Mouse (Mus musculus) activated CD4-positive, CD25-positive, alpha-beta regulatory T cell, adult 4 months (primary cell): ENCODE measurements around the gene Olfr506. TPM values are rescaled to one million over a fixed set of nuclear protein-coding genes. Genes with fewer than 3 reads are reported as not detected.
"Not testable (repeated sequence)": the region's sequence is repeated elsewhere in the genome, so short reads cannot be mapped to it uniquely, and the experiment has no call there.

ENCODE experiments used
- ATAC-seq: one replicate; pipeline ENCODE4 v1.8.0; 2017
- polyA plus RNA-seq, 2 experiments: library from polyadenylated mRNA; unstranded; fragments of 100-300 nt; shearing (Covaris generic); gene quantifications; one replicate each; pipeline ENCODE4 v1.2.1; 2017

Olfr506 gene
- polyA plus RNA-seq: not detected

DNA sequence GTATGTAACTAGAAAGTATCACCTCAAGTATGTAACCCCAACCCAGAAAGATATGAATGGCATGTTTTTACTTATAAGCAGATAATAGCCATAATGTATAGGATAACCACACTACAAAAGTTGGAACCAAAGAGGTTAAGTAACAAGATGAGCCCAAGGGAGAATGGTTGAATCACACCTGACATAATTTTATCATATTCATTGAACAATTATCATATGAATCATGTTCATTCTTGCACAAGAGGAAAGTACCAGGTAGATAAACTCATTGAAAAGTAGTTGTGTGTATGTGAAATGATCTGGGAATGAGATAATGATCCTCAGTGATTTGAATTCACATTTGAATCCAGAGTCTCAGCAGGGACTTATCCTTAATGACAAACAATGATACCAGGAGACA, at the start of gene Olfr506:
Olfr506 (plus strand) TSS at position 301 of the 400 bp plus-strand sequence.
- ATAC-seq: no peak

- ATAC-seq: no peak
These were observed 44.9 kb upstream of the Olfr506 start, which contains the start of gene Olfr504 for GRCm38 (mm10) chr7:108565693-108566092. Gene Olfr504 (minus strand): TSS chr7:108565793.

DNA sequence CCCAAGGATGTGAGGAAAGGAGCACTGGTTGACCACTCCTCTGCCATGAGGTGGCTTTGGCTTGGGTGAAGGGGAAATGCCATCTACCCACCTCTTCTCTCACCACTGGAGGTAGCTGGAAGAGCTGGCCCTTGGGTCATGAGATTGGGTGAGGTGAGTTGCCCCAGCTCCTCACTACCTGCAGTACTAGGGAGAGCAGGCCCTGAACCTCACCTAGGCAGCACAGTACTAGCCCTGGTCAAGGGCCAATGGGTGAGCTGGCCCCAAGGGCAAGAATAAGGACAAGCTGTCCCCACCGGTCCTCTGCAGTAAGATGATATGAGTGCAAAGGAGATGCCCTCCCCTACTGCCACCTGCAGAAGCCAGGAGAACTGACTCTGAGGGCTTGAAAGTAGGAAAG, 20.8 kb upstream of the Olfr506 start:
- no peak for ATAC-seq

- ATAC-seq: not testable (repeated sequence)
These were observed 8.7 kb upstream of the Olfr506 start for GRCm38 (mm10) chr7:108601916-108602315.

DNA sequence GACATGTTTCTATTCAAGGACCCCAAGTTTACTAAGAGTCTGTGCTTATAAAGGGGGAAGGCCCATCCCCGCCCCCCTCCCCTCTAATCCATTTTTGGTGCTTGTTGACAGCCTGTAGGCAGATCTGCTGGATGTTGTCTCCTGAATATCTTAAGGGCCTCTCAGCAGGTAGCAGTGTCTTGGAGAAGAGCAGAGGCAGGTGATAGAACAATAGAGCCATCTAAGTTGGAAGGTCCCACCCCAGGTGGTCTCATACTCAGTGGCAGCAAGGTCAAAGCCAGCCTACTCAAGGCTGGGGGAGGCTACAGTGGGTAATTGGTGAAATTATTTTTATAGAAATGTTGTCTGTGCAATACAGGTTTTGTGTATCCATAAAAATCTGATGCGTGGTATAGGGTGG, 3.5 kb downstream of the Olfr506 start:
- no peak for ATAC-seq

DNA sequence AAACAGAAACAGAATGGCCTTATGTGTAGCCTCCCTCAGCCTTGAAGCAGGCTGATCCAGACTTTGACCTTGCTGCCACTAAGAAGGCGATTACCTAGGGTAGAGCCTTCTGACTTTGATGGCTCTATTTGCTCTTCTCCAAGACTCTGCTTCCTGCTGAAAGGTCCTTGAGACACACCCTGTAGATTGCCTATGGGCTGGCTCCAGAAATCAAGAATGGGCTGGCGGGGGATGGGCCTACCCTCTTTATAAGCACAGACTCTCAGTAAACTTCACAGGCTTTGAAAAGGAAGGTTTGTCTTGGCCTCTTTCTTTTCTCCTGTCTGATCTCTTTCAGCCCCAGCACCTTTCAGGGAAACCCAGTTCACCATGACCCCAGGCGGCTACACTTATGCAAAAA, 6.2 kb downstream of the Olfr506 start:
- not testable (repeated sequence) for ATAC-seq

DNA sequence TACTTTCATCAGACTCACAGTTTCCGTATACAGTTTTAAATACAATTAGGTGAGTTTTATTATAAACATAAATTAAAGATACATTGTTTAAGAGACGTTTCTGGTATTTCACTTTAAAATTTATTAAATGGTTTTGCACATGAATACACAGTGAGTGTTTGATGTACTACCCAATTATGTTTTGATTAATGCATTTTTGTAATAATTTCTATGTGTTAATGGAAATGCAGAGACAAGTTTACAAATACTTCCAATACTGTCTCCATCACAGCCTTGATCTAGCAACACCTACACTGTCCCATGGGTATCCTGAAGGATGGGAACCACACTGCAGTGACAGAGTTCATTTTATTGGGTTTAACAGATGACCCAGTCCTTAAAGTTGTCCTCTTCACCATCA, 10.9 kb downstream of the Olfr506 start, which contains the start of gene Olfr507:
Olfr507 (plus strand) TSS at position 301 of the 400 bp plus-strand sequence.
- no peak for ATAC-seq

- ATAC-seq: no peak
These were observed 19.1 kb downstream of the Olfr506 start, which contains the start of gene Olfr508 for GRCm38 (mm10) chr7:108629694-108630093. Gene Olfr508 (plus strand): TSS chr7:108629994.

DNA sequence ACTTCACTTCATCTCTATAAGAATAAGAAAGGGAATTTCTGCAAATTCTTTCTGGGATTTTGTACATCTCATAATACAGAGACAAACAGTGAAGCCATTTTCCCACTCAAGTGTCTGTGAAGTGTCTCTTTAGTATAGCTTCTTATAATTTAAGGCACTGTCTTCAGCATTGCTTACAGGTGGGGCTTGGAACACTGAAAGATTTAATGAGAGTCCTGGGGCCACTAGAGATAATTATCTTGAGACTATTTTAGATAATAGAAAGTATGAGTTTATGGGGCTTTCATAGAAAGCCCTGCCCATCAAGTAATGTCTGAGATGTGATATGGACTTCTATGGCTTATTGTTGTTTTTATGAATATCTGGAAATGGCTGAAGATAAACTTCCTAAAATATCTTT, 41.2 kb downstream of the Olfr506 start, which contains the start of gene Olfr509:
Olfr509 (minus strand) TSS at position 101 of the 400 bp plus-strand sequence.
- ATAC-seq: no peak

GRCm38 (mm10) chr7:108662419-108662818, 51.8 kb downstream of the Olfr506 start:
- ATAC-seq: no peak

Other genes starting within 250 kb of the Olfr506 start
- gene Olfr494, start 245.5 kb upstream of the Olfr506 start, polyA plus RNA-seq: not detected
- gene Olfr495, start 217.6 kb upstream of the Olfr506 start, polyA plus RNA-seq: not detected
- not detected for gene Olfr497, start 190.4 kb upstream of the Olfr506 start, polyA plus RNA-seq
- gene Olfr498, start 145.5 kb upstream of the Olfr506 start, polyA plus RNA-seq: not detected
- gene Olfr502, start 85.7 kb upstream of the Olfr506 start, polyA plus RNA-seq: not detected
- not detected for gene Olfr503, start 66.3 kb upstream of the Olfr506 start, polyA plus RNA-seq
- gene Olfr504, start 45.0 kb upstream of the Olfr506 start, polyA plus RNA-seq: not detected
- gene Olfr507, start 11.0 kb downstream of the Olfr506 start, polyA plus RNA-seq: not detected
- gene Olfr508, start 19.2 kb downstream of the Olfr506 start, polyA plus RNA-seq: not detected
- gene Olfr509, start 41.1 kb downstream of the Olfr506 start, polyA plus RNA-seq: not detected
- gene Olfr510, start 55.6 kb downstream of the Olfr506 start, polyA plus RNA-seq: not detected
- gene Olfr512, start 102.5 kb downstream of the Olfr506 start, polyA plus RNA-seq: not detected
- gene Olfr513, start 140.2 kb downstream of the Olfr506 start, polyA plus RNA-seq: not detected
- gene Olfr514, start 215.2 kb downstream of the Olfr506 start, polyA plus RNA-seq: not detected
- gene Olfr516, start 239.7 kb downstream of the Olfr506 start, polyA plus RNA-seq: not detected